Mouse (Mus musculus) frontal cortex, postnatal 25 days (tissue): ENCODE results near the gene Fgf8.
A peak's percentile ranks its signal among the peaks of the same experiment; 100 is the strongest.

ENCODE experiments used
- DNase-seq, 2 experiments: peaks; one replicate each; pipeline ENCODE4 v3.0.0; 2022; ENCODE audit warnings: low spot score in 2 of 2

Fgf8 gene

DNA sequence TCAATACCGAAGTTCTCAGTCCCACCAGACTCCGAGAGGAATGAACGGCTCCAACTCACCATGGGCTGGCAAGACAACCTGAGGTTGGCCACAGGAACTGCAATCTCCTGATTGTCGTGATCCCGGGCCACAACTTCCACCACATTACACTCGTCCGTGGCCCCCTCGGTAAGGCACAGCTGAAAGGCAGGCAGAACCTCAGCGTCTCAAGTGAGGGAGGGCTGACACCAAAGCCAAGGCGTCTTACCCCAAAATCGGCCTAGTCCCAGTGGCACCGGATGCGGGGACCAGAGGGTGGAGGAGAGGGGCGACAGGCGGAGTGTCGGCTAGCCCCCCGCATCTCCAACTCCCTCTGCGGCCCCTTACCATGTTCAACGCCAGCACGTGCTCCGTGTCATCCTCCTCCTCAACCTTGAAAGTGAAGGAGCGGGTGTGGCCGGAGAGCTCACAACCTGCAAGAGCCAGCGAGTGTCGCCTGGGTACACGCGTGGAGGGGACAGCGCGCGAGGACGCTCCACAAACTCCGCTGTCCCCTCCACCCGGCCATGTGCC, 6.1 kb upstream of the Fgf8 start:
- DNase-seq, result no peak

DNA sequence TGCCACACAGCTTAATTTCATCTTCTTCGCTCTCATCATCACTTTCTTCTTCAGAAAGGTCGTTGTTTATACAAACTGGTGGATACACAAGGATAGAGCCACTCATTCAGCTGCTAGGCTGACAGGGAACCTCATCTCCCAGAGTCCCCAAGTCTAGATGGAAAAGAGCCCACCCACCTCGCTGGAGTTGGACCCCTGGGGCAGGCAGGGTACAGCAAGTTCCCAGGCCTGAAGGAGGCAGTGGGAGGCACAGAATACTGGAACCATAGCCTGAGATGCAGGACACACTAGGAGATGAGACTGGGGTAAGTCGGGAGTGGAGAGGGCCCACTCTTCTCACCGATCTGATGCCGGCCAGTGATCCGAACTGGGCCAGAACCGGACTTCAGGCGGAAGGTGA, 5.5 kb upstream of the Fgf8 start:
- DNase-seq, result no peak

DNA sequence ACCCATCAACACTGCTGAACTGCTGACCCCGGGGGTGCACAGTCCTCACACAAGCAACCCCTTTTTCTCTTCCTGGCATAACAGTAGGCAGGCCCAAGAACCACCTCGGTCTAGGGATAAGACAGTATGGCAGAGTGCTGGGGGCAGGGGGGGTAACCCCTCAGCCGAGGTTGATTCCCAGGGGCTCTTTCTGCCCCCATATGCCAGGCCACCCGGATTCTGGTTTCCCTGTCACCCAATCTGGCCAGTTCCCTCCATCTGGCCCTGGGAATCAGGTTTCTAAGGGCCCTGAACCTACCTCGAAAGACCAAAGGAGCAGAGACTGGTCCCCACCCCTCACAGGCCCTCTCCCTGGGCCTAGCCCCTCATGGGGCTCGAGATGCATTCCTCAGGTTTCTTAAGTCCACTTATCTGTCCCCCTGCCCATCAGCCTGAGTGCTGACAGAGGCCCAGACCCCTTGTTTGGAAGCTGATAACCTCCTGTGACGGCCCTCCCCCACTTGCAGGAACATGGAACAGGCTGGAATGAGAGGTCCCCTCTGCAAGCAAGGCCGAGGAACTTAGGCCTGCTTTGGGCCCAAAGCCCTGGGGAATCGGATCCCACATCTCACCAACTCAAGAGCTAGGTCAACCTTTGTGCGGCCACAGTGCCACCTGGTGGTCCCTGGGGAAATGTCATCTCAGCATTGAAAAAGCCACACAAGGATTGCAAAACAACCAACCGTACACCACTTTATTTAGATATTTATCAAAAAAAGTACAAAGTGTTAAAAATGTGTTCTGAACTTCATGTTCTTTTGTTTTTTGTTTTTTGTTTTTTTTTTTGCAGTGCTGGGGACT, 4.5 kb upstream of the Fgf8 start:
- peak; percentile 89 to 90 for DNase-seq

DNA sequence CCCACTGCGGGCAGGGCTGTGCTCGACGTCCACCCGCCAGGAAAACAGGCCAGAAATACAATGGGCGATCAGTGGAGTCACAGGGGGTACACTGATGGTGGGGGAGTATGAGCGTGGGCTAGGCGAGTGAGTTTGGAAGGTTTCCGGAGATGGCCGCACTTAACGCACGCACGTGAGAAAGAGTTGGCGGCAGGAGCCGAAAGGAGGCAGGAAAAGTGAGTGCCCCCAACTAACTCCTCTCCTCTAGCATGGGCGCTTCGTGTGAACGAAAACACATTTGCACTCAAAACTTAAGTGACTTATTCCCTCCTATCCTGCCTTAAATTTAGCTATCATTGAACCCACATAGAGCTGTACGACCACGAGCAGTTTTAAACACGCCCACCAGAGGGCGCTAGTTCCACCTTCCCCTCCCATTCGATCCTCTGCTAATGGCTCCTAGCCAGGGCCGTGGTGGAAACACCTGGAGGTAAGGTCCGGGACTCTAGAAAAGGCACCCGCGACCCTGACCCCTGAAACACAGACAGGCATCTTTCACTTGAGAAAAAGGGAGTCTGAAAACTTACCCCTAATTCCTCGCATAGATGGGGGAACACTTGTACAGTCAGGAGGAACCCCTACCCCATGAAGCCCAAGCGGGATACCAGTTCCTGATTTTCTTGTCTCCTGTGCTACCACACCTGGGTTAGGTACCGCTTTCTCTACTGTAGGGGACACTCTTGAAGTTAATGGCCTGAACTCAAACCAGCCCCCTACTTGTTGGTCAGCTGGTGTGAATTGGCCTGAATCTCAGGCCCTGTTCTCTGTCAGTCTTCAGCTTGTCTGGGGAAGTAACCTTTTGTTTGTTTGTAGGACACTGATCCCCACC, 3.7 kb upstream of the Fgf8 start:
- peak; percentile 57 to 64 for DNase-seq

DNA sequence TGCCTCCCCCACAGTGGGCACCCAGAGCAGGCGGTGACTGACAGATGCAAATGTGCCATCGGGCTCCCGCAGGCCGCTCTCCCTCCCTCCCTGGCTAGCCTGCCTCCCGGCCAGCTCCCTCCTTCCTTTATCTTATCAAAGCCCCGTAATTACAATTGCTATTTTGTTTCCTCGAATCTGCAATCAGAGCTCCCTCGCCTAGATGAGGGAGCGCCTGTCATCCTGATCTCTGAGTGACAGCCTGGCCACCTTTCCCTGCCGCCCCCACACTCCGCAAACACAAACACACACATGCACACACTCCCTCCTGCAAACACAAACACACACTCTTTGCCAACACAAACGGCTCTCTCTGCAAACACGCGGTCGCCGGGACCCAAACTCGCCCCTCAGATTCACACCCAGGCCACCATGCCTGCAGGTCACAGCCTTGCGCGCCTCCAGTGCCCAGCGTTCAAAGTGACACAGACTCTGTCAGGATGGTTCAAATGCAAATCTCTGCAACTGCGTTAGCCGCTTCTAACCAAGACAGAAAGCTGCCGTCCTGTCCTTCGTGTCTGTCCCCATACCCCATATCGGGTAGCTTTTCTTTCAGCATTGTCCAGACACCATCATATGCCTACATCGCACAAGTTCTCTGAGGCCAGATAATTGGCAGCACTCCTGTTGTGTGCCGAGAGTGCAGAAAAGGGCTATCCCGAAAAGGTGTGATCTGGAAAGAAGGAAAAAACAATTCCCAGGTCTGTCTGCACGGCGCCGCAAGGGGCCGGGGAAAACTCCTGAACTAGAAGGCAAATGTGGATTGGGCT, 2.8 kb upstream of the Fgf8 start:
- DNase-seq, result no peak

DNA sequence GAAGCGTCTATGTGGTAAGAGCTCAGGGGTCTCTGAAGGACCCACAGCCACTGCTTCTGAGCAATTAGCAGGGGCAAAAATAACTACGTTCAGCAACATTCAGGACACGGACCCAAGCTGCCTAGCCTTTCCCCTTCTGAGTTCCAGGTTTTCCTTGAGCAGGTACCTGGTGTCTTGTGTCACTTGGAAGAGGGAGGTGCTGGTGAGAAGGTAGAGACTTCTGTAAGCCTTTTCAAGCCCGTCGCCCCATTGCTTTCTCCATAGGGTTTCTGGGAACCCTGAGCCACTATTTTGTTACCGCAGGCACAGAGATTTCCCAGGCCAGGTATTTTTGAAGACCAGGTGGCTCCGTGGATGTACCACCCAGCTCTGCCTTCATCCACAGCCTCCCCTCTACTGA, 904 bp upstream of the Fgf8 start:
- DNase-seq, result no peak

DNA sequence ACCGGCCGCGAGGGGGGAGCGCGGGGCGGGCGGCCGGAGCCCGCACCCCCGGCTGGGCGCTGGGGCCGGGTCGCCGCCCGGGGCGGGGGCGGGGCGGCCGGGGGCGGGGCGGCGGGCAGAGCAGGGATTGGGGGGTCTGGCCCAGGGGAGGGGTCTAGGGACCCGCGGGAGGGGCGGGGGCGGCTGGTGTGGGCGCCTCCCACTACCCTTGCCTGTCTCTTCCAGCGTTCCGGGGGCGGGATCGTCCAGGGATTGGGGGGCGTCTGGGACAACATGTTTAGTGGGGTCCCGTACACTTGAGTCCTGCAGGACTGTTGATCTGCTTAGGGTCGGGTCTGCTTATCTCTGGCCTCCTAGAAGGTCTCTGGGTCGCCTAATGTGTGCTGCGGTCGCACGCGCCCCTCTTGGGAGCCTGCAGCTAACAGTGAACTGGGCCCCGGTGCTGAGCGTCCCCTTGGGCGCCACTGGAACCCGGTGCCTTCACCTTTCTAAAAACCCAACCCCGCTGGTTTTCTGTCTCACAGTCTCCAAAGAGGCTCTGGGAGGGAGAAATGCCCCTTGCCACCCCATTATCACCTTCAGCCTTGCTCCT, 365 bp upstream of the Fgf8 start:
- DNase-seq, result no peak

DNA sequence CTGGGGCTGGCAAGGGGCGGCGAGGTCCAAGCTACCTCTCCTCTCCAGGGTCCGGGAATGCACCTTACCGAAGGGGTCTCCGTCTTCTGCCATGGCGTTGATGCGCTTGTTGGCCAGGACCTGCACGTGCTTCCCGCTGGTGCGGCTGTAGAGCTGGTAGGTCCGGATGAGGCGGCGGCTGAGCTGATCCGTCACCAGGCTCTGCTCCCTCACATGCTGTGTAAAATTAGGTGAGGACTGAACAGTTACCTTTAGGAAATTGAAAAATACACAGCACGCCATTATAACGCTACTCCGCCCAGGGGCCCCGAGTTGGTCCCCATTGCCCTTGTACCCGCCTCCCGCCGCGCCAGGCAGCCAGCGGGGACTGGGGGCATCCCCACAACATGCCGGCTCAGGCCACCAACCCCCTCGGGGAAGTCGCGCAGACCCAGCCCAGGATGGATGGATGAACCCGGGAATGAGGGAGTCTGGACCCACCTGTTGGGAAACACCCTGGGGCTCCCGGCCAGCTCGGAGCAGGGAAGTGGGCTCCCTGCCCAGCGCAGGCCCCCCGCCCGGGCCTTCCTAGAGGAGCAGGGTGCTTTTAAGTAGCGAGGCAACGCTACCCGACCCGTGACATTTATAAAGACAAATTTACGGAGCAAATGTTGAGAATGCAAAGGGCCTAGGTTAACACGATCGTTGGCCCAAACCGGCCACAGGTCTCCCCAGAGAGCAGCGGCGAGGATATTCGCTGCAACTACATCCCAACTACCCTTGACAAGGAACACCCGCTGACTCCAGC, 1.1 kb downstream of the Fgf8 start:
- DNase-seq, result no peak

DNA sequence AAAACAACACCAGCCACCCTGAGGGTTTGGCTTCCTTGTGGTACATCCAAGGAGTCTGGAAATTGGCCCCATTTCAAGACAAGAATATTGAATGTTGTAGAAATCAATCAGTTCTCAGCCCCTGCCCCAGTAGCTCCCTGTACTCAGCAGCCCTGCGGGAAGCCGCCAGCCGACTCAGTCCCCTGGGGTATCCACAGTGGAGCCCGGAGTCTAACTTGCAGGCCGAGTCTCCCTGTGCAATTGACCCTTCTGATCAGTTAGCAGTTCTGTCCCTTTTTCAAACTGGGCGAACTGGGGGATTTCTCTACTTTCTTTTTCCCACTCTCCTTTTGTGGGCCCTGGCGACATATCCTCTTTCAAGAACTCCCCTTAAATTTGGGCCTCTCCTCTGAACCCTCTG, 1.9 kb downstream of the Fgf8 start:
- no peak for DNase-seq

DNA sequence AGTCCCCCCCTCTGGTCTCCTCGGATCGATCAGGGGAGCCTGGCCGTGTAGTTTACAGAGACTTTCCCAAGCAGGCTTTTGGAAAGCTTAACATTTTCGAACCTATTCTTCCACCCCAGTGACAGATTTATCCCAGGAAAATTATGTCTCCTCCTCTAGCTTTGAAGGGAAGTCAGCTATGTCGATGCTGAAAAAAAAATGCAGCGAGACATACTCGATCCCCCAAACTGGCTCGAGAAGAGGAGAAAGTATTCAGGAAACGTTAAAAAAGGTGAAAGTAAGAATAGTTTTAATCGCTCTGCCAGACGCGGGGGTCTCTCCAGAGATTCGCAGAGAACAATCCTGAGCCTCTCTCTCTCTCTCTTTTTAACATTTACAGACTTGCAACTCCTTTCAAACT, 2.5 kb downstream of the Fgf8 start:
- DNase-seq, result no peak

DNA sequence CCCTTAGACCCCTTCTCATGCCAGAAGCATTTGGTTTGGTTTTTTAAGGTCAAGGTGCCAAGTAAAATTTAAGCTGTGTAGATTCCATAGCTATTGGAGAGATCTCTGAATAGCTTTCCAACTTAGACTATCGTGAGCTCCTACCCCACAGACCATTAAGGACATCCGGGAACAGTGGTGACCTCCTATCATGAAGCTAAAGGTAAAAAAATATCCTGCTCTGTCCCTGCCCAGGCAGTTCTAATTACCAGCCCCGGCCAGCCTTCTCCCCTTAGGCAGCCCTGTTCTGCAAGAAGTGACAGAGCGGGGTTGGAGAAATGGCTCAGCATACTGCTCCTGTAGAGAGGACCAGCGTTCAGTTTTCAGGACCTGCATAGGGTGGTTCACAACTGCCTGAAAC, 4.2 kb downstream of the Fgf8 start:
- no peak for DNase-seq

DNA sequence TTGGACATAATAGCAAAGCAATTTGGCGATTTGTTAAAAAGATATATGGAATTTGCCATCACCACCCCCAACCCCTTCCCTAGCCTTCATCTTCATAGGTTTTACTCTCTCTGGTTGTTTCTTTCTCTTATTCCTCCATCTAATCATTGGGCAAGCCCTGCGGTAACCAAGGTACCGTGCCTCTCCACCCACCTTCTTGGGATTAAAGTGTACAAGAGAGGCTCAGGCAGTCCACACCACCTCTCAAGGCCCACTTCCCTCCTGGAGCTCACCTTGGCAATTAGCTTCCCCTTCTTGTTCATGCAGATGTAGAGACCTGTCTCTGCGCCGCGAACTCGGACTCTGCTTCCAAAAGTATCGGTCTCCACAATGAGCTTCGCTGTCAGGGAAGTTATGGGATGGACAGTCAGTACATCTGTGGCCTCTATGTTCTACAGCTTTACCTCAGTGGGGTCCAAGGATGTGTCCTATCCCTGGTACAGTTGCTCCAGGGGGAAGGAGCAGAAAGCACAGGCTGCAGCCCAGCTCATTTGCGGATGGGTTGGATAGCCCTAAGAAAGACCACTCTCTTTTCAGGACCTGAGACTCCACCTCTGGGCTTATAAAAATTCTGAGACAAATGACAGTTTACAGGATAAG, 4.8 kb downstream of the Fgf8 start:
- DNase-seq, result no peak

DNA sequence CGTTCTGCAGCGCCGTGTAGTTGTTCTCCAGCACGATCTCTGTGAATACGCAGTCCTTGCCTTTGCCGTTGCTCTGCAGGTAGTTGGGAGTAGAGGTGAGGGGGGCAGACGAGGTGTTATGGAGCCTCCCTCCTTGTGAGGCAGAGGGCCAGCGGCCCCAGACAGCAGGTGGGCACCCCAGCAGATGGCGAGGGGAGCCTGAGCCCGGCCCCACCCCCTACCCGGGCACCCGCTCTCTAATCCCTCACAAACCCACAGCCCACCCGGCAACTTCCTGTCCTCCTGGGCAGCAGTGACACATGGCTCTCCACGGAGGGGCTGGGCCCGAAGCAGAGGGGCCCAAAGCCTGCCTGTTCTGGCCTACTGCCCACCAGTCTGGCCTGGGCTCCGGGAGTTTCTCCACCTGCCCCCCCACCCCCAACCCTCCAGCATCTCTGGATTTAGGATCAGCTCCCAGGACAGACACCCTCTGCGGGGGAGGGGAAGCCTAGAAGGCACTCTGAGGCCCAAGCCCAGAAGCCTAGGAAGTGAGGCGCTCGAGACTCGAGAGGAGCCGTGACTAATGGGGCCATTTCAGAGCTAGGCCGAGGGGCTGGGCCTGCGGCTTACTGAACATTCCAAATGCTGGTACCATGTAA, 5.4 kb downstream of the Fgf8 start:
- DNase-seq, result no peak

DNA sequence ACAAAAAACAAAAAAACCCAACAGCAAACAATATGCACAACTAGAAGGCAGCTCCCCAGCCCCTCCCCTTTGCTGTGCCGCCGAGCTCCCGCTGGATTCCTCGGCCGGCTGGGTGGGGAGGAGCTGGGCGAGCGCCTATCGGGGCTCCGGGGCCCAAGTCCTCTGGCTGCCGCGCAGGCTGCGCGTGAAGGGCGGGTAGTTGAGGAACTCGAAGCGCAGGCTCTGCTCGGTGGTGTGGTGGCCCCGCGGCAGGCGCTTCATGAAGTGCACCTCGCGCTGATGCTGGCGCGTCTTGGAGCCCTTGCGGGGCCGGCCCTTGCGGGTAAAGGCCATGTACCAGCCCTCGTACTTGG, 5.9 kb downstream of the Fgf8 start:
- DNase-seq, result no peak

DNA sequence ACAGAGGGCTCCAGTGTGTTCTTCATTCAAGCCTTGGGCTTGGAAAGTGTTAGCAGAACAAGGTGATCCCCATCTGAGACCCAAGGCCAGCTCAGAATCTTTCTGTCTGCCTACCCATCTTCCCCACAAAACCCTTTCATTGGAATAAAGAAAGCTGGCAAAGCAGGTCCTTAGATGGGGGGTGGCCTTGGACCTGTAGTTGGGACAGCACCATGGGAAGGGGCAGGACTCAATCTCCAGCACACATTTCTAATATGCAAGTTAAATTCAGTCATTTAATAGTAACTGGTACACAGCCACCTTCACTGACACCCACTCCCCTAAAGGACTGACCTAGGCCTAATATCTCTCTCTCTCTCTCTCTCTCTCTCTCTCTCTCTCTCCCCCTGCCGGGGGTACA, 6.5 kb downstream of the Fgf8 start:
- no peak for DNase-seq

DNA sequence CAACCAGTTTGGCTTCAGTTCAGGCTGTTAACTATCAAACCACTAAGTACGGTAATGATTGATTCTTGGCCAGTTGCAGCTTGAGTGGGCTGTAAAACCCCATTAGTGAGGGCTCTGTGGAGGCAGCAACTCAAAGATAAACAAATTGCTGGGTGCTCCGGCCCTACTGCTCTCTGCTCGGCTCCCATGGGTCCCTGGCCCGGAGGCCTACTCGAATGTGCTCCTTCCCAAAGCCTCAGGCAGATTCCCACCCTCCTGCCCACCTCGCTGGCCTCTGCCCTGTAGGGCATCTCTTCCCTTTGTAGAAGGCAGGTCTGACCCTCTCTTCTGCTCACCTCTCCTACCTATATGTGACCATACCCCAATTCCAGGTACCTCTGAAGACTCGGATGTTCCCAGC, 8.0 kb downstream of the Fgf8 start:
- DNase-seq, result no peak

DNA sequence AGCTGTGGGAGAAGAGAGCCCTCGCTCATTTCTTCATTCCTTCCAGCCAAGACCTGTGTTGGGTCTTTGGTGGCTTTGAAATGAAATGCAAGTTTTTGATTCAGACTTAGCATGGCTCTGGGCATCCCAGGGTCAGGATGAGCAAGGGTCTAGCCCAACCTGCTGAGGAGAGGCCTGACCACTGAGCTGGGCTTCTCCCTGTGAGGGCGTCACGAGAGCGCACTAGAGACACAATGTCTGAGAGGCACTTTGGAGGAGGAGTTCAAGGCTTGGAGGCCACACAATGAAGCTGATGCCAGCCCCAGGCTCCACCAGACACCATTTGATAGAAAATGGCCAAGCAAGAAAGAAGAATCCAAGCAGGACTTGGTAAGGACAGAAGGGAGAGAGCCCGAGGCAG, 8.5 kb downstream of the Fgf8 start:
- no peak for DNase-seq

DNA sequence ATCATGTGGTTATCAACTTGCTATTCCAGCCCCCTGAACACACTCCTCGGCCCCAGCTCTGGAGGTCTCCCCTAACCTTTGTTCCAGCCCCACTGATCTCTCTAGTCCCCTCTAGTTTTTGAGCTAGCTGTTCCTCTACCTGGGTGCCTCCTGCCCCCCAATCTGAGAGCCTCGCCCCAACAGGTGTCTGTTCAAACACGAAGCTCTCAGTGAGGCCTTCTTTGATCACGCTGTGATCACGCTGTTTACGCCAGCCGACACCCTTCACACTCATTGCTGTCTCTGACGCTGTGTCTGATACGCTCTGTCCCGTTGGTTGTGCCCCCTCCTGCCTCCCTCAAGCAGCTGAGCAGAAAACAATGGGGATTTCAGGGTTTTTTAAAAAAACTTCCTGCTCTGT, 9.2 kb downstream of the Fgf8 start:
- DNase-seq, result no peak

DNA sequence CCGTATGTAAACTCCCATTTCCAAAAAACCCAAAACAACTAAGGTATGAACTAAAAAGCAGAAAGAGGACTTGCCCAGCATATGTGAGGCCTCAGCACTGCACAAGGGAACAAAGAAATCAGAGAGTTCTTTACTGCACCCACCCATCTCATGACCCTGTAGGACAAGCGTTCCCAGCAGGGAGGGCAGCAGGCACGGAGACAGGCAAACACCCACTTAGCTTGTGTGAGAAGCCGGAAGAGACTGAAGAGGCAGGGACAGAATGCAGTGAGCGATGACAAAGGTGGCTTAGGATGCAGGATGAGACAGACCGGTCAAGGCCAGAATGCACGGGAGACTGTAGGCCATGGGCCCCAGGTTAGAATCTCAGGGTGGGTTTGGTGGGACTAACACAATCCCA, 11.1 kb downstream of the Fgf8 start:
- no peak for DNase-seq

DNA sequence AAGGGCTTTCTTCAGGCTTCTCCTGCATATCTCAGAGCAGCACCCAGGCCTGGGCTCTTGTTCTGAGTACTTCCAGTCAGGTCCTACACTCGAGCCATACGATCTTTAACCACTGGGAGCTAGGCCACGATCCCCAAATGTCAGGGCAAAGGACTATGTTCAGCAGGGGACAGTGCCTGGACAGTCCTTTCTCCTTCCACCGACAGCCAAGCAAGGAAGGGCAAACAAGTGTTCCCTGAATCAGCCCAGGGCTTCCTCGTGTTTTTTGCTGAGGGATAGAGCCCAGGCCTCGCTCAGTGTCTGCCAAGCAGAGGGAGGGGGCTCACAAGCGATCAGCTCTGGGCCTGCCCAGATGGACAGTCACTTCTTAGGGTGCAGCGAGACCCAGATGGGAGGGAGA, 12.7 kb downstream of the Fgf8 start:
- no peak for DNase-seq
